Mouse (Mus musculus) skeletal muscle tissue, adult 2 months (tissue): Measurements from ENCODE around the gene Wdr91.

Source experiments
- DNase-seq: peaks from one replicate; pipeline ENCODE4 v3.0.0-alpha.2; 2012; ENCODE audit warnings: low read depth, low spot score

The Wdr91 gene

DNA sequence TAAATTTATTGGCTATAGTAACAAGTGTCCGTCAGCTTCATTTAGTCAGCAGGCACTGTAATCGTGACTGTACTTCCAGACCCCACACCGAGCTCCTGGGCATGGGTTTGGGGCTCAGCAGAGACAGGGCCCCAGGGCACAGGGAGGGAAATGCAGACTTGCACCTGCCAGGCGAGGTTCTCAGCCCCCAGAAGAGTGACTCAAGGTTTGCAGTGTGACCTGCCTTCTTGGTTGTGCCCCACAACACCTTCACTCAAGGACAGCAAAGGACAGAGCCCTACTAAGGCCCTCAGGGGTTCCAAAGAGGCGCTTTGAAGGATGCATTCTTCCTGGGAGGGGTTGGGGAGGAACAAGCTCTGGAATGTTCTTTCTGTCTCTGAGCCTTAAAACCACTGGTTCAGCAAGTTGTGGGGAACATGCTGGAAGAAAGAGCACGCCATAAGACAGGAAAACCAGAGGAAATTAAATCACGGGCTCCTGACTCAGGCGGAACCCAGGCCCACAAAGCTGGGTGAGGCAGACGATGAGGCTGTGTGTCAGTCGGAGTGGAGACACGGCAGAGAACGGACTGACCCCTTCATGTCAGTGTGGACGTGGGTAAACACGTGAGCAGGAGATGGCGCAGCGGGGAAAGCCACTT, 31.5 kb downstream of the Wdr91 start:
- DNase-seq: no peak

DNA sequence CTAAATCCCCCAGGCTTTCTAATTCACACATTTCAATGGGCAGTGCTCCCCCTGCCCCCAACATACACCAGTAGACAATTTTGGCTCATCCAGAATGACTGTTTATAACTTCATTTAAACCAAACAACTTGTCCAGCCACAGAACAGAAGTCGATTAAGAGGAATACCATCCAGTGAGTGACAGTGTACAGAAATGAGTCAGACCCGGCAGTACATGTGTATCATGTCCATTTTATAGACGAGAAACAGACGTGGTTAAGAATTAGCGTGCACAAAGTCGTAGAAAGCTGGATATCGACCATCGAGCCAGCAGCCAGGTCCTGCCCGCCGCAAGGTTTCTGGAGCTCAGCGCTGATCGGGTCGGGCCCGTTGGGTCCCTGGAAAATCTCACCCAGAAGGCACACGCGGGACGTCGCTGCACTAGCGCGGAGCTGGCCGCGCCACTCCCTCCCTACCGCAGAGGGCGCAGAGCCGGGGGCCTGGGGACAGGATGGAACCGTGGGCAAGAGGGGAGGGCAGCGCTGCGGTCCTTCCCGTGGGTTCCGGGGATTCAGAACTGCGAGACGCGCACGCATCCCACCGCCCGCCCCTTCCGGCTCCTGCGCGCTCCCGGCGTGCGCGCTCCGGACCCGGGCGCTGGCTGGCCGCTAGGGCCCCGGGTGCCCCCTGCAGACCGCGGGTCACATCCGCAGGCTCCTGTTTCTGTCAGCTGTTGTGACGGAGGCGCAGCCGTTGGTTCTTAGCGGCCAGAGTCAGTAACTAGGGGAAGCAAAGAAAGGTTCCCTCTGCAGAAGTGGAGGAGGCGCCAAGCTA, 33.0 kb downstream of the Wdr91 start, which contains the start of gene Cyren:
Gene Cyren (minus strand): TSS at position 552 of the 813 bp plus-strand sequence.
- DNase-seq: peak; percentile 91

DNA sequence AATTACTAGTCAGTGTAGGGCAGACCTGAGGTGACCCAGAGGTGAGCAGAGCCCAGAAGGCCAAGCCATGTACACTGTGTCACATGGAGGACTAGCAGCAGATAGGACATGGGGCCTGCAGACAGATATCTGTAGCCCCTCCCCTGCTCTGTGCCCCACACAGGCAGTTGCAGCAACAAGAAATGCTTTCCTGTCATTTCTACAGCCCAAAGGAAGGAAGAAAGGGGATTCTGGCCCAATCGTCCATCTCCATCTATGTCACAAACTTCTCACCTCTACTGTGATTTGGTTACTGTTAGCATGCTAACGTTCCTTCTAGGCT, 33.9 kb downstream of the Wdr91 start:
- no peak for DNase-seq

DNA sequence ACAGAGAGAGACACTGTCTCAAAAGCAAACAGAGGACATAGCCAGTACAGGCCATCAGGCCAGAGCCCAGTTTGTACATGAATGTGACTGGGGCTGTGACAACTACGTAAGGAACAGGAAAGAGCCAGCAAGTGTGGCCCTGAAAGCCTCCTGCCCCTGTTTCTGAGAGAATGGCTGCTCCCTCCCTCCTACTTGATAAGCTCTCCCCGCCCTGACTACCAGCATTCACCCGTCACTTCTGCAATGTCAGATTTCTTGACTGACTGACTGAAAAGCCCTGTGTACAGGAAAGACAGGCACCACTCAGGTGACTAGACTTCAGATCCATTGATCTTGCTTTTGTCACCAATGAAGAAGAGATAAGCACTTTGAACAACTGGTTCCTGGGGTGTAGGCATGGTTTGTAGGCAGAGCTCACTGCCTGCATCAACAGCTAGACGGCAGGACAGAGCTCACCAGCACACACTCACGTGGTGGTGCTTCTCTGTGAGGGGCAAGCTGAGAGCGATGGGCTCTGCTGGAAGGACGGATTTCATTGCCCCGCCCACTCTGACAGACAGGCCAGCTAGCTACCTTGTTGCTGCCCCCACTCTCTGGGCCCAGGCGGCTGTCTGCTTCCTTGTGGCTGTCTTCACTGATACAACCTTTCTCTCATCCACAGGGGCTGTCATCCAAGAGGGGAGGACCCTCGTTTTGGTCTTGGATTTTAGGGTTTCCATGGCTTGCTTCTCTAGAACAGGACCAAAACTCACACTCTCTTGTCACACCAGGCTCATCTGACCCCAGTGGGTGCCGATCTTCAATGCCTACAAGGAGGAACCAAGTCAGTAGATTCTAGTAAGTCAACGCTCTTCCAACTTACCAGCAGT, 34.5 kb downstream of the Wdr91 start:
- no peak for DNase-seq

DNA sequence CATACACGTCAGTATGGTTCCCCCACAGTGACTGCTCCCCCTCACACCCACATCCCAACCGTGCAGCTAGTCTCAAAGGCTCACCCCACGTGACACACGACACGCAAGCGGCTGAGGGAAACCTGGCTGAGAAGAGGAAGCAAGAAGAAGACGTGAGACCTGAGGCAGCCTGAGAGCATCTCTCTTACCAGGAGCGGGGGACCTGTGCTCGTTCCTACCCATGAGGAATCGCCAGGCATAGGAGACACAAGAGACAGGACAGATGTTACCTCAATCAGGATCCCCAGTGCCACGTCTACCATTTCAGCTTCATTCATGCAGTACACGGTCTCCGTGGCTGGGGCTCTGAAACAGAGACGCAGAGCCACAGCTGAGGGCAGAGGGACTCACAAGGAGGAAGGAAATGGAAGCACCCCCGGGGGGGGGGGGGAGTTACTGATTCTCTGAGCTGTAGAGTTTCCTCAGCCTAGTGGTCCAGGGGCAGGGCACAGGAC, 35.4 kb downstream of the Wdr91 start:
- no peak for DNase-seq

DNA sequence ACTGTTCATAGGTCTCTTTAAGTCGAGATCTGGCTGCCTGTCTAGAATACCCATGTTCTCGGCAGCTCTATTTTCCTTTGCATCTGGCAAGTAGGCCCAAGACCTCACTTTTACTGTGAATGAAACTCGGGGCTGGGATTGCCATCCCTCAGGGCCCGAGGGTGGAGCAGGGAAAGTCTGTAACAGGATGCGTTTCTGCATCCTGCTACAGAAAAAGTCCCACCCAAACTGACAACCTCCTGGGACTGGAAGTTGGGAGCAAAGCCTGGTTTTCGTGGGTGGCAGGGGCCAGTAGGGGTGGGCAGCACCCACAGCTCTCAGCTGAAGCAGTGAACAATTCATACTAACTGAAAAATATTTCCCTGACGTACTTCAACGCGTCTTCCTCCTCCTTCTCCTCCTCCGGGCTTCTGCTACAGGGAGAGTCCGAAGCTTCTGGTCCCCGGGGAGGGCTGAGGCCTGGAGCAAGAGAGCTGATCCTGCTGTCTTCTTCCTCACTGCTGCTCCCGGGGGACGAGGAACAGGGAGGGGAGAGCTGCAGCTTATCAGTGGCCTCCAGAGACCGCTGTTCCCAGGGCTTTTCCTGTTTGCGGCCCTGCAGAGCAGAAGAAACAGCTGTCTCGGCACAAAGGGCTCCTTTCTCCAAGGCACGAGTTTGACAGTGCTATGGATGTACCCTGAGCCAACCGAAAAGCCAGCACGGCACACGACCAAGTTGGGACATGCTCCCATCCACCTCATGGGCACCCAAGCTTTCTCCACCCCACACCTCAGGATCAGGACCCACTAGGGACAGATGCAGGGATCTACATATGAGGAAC, 36.4 kb downstream of the Wdr91 start:
- DNase-seq: peak; percentile 78

DNA sequence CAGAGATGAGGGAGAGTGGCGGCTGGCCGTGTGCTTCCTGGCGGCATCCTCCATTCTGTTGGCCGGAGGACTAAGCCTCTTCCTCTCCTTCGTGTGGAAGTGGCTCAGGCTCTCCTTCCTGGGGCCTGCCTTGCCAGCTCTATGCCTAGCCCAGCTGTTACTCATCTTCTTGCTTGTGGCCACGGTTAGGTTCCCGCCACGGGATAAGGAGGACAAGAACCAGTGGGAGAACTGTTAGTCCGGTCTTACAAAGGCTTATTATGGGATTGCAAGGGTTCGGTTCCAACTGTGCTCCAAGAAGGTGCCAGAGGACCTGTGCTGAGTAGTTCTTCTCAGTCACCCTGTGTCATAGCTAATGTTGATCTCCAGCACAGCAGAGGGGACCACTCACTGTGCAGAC, 37.8 kb downstream of the Wdr91 start:
- no peak for DNase-seq

DNA sequence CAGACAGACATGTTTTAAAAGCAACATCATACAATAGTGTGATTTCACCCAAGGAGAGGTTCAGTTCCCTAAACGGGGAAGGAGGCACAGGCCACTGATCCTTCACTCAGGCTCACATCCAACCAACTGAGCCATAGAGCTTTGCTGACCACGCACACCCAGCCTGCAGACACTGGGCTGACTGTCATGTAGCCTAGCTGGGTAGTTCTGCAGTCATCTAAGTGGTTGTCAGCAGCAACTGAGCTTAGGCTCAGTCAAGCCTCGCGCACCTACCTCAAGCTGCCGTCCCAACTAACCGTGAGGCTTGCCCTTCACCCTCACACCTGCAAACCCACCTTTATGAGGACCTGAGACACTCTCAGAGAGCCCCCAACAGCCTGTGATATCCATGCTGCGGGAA, 38.7 kb downstream of the Wdr91 start:
- DNase-seq: no peak

DNA sequence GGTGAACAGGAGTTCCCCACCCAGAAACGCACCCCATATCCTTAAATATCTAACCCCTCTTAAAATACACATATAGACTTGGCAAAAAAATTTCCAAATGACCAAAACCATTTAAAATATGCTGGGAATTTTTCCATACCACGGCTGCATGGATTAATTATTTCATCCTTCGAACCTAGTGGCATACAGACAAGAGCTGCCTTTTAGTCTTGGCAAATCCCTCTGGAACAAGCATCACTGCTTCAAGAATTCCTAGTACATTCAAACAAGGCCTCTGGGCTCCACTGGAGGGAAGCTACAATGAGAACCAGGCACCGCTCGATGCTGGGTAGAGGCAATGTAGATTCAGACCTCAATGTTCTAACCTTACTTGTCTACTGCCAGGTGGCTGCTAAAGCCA, 40.0 kb downstream of the Wdr91 start:
- DNase-seq: no peak

DNA sequence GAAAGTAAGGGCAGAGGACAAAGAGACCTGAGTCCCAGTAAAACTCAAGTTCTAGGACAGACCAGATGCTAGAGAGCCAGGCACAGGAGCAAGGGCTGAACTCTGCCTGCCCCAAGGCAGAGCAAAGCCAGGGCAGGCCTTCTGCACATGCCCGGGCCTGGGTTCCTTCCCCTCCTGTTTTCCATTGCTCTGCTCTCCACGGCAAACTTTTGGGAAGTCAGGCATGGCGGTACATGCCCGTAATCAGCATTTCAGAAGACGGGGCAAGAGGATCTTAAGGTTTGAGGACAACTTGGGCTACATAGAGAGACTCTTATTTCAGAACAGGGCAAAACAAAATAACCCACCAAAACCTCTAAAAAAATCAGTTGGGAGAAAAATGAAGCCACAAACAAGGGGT, 40.5 kb downstream of the Wdr91 start:
- DNase-seq: no peak

DNA sequence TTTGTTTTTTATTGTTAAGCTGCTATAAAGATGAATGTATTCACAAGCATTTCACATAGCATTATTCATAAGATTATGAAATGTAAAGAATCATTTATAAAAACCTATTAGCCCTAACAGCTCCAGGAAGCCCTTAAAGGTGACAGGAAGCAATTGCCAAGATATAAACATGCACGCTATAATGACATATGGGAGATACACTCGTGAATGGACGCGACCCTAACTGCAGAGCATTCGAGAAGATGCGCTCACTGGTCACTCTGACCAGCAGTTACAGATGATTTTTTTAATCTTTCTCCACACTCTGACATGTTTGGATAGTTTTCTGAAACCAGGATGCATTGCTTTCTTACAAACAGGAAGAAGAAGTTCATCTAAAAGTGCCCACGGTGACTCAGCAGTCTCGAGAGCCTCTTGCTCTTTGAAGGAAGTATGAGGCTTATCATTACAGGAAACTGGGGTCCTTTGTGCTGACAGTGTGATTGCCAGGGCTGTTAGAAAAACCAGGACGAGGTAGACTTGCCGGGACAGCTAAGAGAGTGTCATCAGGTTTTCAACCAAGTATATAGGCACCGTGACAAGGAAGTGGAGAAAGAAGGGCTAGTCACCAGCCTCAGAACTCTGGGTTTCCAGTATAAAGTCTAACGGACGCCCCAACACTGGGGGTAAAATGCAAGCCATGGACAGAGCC, 41.3 kb downstream of the Wdr91 start:
- no peak for DNase-seq

DNA sequence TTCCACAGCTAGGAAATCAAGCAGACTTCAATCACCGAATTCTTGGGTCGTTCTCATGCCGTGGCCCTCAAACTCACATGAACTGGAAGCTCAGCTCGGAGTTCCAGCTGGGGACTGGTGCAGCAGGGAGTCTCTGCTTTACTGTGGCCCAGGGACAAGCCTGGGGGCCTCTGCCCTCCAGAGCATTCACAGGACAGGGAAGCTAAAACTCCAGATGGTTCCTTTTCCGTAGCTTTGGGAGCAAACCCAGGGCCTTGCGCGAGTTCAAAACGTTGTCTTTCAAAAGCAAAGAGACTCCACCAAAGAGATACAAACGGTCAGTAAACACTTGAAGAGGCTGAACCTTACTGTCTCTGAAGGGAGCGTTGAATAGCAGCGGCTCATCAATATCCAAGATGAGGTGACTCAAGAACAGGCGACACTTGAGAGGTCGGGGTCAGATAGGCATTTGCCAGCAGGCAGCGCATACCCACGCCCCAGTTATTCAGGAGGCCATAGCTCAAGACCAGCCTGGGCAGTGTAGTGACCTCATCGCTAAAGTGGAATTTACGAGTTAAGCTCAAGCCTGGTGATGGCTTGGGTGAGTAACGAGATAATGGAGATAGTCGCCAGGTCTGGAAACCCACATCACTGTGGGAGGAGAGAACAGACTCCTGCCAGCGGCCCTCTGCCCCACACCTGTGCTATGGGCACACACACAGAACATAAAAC, 42.0 kb downstream of the Wdr91 start:
- DNase-seq: no peak

DNA sequence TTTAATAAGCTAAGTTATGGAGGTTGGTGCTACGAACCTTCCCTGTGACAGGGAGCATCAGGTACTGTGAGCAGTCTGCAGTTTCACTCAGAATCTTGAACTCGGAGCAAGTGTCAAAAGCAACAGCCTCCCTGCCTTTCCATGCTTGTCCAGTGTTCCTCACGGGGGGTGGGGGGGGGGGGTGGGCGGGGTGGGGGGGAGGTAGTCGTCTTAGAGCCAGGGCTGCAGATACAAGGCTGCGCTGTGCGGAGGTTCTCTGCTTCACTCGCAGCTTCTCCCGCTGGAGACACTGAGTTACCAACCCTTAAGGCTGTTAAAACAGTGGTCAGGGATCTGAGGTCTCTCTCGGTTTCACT, 42.7 kb downstream of the Wdr91 start:
- DNase-seq: no peak

DNA sequence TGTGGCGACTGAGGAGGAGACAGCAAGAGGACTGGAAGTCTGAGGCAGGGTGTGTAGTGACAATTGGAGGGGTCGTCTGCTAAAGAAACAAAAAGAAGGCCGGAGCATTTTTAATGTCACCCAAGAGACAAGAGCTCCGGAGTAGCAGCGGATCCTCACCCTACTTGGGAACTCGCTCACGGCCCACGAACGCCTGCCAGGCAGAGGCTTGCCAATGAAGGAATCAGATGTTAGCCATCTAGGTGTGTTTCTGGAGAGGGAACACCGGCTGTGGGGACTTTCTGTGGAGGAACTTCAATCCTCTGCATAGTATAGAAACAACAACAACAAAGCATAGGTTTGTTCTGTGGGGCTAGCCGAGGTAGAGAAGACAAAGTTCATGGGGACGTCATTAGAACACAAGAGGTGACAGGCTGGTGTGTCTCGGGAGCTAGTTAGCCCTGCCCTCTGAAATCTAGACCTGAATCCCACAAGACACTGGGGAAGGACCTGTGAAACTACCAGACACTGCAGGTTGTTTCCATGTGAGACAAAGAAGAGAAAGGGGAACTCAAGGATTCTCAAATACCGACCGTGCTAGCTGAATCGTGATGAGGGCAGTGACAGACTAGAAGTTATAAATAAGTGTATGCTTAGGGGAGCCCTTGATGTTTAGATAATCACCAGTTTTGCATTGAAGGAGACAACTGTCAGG, 43.2 kb downstream of the Wdr91 start:
- no peak for DNase-seq

DNA sequence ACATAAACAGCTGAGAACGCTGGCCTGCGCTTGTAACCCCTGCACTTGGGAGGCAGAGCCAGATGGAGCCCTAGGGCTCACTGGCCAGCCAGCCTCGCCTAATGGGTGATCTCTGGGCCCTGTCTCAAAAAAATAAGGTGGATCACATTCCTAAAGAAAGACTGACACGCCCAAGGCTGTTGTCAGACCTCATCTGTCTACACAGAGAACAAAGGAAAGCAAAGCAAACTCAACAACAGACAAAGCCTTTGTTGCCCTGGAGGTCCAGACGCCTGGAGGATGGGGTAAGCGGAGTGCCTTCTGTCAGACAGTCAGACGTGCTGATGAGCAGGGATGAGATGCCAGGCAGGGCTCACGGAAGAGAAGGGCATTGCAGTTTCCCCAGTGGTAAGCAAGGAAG, 43.9 kb downstream of the Wdr91 start:
- no peak for DNase-seq

DNA sequence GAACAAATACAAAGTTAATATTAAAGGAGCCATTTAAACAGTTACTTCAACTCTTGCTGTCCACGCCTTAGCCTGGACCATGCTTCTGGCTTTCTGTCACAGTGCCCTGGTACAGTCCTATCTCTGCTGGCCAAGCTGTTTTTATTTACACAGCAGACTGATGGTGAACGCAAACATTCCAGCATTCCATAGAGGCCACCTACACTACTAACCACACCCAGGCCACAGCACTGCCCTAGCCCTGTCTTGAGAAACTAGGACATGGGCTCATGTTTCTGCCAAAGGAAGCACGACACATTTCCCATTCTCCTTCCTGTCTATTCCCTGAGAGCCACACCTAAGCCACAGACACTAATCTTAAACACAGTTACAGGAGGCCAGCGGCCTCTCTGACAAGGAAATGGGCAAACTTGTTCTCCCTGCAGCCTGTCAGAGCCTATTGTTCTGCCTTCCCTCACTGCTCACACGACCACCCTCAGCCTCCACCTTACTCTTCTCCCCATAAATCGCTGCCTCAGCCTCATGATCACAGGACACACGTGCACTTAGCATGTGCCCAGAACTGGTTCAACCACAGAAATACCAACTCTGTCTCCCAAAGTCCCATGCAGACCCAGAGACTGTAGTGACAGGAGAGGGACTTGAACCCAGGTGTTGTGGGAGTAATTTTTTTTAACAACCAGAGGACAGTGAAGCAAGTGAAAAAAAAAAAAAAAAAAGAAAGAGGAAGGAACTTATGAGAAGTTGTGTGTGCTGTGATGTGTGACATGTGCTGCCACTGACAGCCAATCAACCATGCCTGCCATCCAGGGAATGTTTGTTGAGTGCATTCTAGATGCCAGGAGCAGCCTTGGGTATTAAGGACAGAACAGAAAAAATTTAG, 44.7 kb downstream of the Wdr91 start:
- peak; percentile 62 for DNase-seq

DNA sequence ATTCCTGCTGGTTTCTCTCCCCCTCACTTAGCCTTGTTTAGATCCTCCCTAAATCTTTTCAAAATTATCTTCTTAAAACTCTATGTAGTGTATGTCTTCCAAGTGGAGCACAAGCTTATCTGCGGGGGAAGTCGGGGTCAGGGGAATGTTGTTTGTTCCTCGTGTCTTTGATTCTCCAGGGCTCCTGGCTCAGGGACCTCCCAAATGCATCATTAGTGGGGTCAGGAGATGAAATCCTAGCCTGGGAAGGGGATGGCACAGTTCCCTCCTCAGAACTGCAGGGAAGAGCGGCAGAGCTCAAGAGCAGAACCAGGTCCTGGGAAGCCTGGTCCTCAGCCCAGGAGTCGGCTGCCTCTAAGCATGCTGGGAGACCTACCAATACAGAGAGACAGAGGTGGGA, 45.5 kb downstream of the Wdr91 start:
- DNase-seq: no peak

DNA sequence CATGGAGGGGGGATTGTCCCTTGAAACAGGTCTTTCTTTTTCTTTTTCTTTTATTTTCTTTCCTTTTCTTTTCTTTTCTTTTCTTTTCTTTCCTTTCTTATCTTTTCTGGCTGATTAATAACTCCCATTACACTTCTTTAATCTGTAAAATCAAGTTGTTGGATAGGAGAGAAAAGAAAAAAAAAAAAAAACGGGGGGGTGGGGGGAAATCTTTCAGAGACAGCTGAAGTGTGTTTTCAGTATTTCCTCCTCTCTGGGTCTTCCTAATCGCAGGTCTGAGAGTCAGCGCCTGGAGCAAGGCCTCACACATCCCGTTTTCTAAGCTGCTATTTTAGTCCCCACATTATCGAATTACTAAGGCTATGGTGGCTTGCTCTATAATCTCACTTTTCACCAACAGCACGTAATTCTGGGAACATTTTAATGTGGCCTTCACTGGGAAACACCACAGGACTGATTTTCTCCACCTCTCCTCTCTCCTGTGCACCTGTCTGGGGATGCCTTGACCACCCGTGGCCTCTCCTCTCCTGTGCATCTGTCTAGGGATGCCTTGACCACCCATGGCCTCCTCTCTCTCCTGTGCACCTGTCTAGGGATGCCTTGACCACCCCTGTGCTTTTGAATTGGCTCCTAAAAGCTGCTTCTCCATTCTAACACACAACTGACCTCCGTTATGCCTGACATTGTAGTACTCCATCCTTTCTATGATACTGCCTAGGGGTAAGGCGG, 46.7 kb downstream of the Wdr91 start:
- no peak for DNase-seq
